Mouse (Mus musculus): ENCODE results near the gene Wdr4.

GRCm38 (mm10) chr17:31445061-31445731 is 74.6 kb downstream of the Wdr4 start:
- TF ChIP-seq POLR2A (IDR thresholded peaks at IDR 0.05; ENCODE audit: borderline replicate concordance, low read depth, low read length) (no peak), CTCF (IDR thresholded peaks at IDR 0.05; ENCODE audit: low read depth, low read length) (no peak)
